Comparison of ENCODE assay signal across 8 mouse cellular contexts in genomic region chr4:102533183-102534048, GRCm38 (mm10).
DNase-seq lines count a peak whose midpoint lies in the region; ATAC-seq lines count a peak whose summit lies in the region.

No protein-coding gene starts in this region.

- peak; percentile 70 for DNase-seq in kidney, adult 18-20 months
- DNase-seq in adipocyte (ENCODE audit: low spot score): peak; percentile 62
- peak; percentile 71 to 75 for DNase-seq in heart, postnatal 14 days
- DNase-seq in left cerebral cortex, postnatal 4 days: peak; percentile 13
- DNase-seq in spleen, adult 12 weeks (ENCODE audit: low spot score): no peak
- DNase-seq in thymus, adult 18-20 months: no peak

- no peaks in the 10 kb centered on the region for H3K36me3 ChIP-seq in kidney, embryonic 14.5 days (ENCODE audit: control insufficient read depth, insufficient read depth, low read length)
- no peaks in the 10 kb centered on the region for H3K36me3 ChIP-seq in forebrain, embryonic 12.5 days (replicated peaks)

- H3K27me3 ChIP-seq in kidney, embryonic 14.5 days (ENCODE audit: control insufficient read depth, insufficient read depth, low read length): no peaks in the 10 kb centered on the region
- 0 out of 2 replicates have a peak, but pooled peaks cover 8% of the 10 kb centered on the region for H3K27me3 ChIP-seq in forebrain, embryonic 12.5 days

- no peak overlapping the region for H3K4me2 ChIP-seq in kidney, embryonic 14.5 days (replicated peaks; ENCODE audit: low read depth, low read length)
- no peak overlapping the region for H3K4me2 ChIP-seq in forebrain, embryonic 12.5 days

- intact Hi-C loops in heart, postnatal 14 days (cut with DNase I): loop anchor here (2.0 kb wide), 1 partner anchor 23 kb away; no protein-coding TSS in a partner anchor
- intact Hi-C loops in left cerebral cortex, postnatal 4 days (cut with DNase I): no loop called here

- no peak for ATAC-seq in kidney, embryonic 14.5 days (ENCODE audit: low FRiP score, low TSS enrichment)
- ATAC-seq in forebrain, embryonic 12.5 days (ENCODE audit: low FRiP score): 0 out of 2 replicates have a peak, but pooled peaks have one; percentile 27

- no peak overlapping the region for H3K9ac ChIP-seq in kidney, embryonic 14.5 days (ENCODE audit: low read depth, low read length)
- H3K9ac ChIP-seq in forebrain, embryonic 12.5 days: no peak overlapping the region

- H3K9me3 ChIP-seq in kidney, embryonic 14.5 days (ENCODE audit: control insufficient read depth, low read length): no peaks in the 10 kb centered on the region
- H3K9me3 ChIP-seq in forebrain, embryonic 12.5 days: no peaks in the 10 kb centered on the region

- no peak overlapping the region for H3K27ac ChIP-seq in kidney, embryonic 14.5 days (ENCODE audit: low read depth, low read length)
- 0 out of 2 replicates have a peak overlapping the region, but pooled peaks have one; percentile 46 for H3K27ac ChIP-seq in forebrain, embryonic 12.5 days

- no peak overlapping the region for H3K4me3 ChIP-seq in kidney, embryonic 14.5 days (ENCODE audit: low read length)
- H3K4me3 ChIP-seq in forebrain, embryonic 12.5 days (replicated peaks): no peak overlapping the region

- 74% methylated on average over 8 of the region's 8 CpGs for WGBS in kidney, embryonic 14.5 days
- WGBS in forebrain, embryonic 12.5 days: 54% methylated on average over 8 of the region's 8 CpGs

- no peaks in the 10 kb centered on the region for H3K4me1 ChIP-seq in kidney, embryonic 14.5 days (ENCODE audit: control insufficient read depth, insufficient read depth, low read length)
- H3K4me1 ChIP-seq in forebrain, embryonic 12.5 days: peaks cover 18% of the 10 kb centered on the region

Comparison
In these comparisons a context has a peak if more than half of its experiments do, and no peak if none do; other contexts are left out.
1. DNase-seq: peak in kidney, adult 18-20 months (single experiment), adipocyte (single experiment), heart, postnatal 14 days (2 of 2) and left cerebral cortex, postnatal 4 days (single experiment); none in spleen, adult 12 weeks (single experiment) and thymus, adult 18-20 months (0 of 2).